In the genomic region with DNA sequence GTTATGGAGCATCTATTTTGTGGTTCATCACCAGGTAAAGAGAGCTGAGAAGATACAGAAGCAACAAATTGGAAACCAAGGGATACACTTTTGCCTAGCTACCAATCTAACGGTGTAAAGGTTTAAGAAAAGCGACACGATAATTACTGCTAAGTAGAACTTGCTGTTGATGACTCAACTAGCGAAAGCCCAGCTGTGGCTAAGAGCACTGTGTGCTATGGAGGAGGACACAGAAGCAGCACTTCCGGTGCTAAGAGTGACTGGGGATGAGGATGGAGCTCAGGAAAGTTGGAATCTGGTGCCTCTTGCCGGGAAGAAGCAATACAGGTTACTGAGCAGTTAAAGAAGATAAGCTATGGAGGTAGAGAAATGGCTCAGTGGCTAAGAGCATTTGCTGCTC, we compare ENCODE assay signal across 17 mouse cellular contexts.
"Had no signal": no experiment of that assay in that cellular context is flagged by ENCODE, and none has a peak within 500 bp of the region (broad histone marks: within the 10 kb centered on the region; RNA-seq: fewer than 3 reads in every experiment).

No protein-coding gene starts in this region.

- H3K27ac ChIP-seq: neural tube, embryonic 12.5 days; neural tube, embryonic 13.5 days; neural tube, embryonic 15.5 days; stomach, embryonic 15.5 days; stomach, postnatal 0 days had no signal

- H3K27me3 ChIP-seq: neural tube, embryonic 12.5 days; neural tube, embryonic 13.5 days; neural tube, embryonic 15.5 days; stomach, embryonic 15.5 days had no signal

- H3K4me2 ChIP-seq: neural tube, embryonic 12.5 days; neural tube, embryonic 13.5 days; neural tube, embryonic 15.5 days; stomach, embryonic 15.5 days had no signal

- H3K9ac ChIP-seq: neural tube, embryonic 12.5 days; neural tube, embryonic 13.5 days; neural tube, embryonic 15.5 days; stomach, embryonic 15.5 days had no signal

- H3K9me3 ChIP-seq: neural tube, embryonic 12.5 days; neural tube, embryonic 13.5 days; neural tube, embryonic 15.5 days; stomach, embryonic 15.5 days had no signal

- H3K4me3 ChIP-seq: neural tube, embryonic 12.5 days; neural tube, embryonic 13.5 days; neural tube, embryonic 15.5 days; stomach, embryonic 15.5 days had no signal

- DNase-seq: retina, postnatal 1 day; right cerebral cortex, adult 18-20 months; right cerebral cortex, postnatal 14 days; right cerebral cortex, postnatal 25 days; right cerebral cortex, postnatal 4 days; spleen, adult 18-20 months; thymus, adult 18-20 months; thymus, adult 2 months; thymus, postnatal 14 days; thymus, postnatal 25 days; thymus, postnatal 36 days; thymus, postnatal 4 days had no signal

- H3K36me3 ChIP-seq: neural tube, embryonic 12.5 days; neural tube, embryonic 13.5 days; neural tube, embryonic 15.5 days; stomach, embryonic 15.5 days had no signal

- H3K4me1 ChIP-seq: stomach, embryonic 15.5 days had no signal
